Mouse (Mus musculus) adrenal gland, adult 18-20 months (tissue): ENCODE data around the gene Tfb1m. TPM values are rescaled to one million over a fixed set of nuclear protein-coding genes. Genes with fewer than 3 reads are reported as not detected.

ENCODE experiments used
- DNase-seq, 2 experiments: peaks; one replicate each; pipeline ENCODE4 v3.0.0; 2021 to 2022; ENCODE audit warnings: low spot score in 2 of 2
- total RNA-seq, 2 experiments: library from RNA; stranded (reverse); gene quantifications; 1 replicate in 1 of 2; 2 replicates in 1 of 2; pipeline ENCODE4 v1.2.3; 2021

The Tfb1m gene
- total RNA-seq, 2 experiments from 2014 or later: 8.8 to 9.8 TPM

DNA sequence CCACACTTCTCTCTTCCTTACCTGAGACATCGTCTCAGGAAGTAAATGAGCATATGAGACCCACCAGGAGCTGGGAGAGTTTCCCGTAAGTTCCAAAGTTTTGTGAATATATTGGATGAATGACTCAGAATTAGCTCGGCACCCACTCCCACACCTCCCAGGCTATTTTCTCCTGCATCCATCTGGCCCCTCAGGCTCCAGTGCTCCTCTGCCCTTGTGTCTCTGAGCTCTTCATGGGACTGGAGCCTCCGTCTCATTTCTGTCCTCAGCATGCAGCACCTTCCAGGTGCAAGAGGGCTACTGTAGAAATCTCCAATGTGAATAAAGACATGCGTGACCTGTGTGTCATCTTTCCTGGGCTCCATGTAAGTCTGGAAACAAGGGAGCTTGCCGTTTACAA, 85.6 kb downstream of the Tfb1m start:
- DNase-seq: no peak

Other genes with a start within 250 kb of the Tfb1m start
- gene Tiam2, start 231.2 kb downstream of the Tfb1m start, total RNA-seq: 10 to 100 TPM in 1 of 2 experiments, 1 to 10 TPM in 1; 6.4 to 29.1 TPM
- gene Cldn20, start 25.2 kb downstream of the Tfb1m start, total RNA-seq: not detected
- gene Nox3, start 138.5 kb upstream of the Tfb1m start, total RNA-seq: not detected